Mouse (Mus musculus) megakaryocyte, embryonic 14.5 days (primary cell): Measurements from ENCODE around the gene Chd2.

Experiments used
- FLI1 ChIP-seq: IDR thresholded peaks from 2 replicates; pipeline ENCODE4 v1.6.1; 2012; ENCODE audit warnings: low read length, inconsistent platforms, mixed read lengths
- GATA1 ChIP-seq: IDR thresholded peaks from 3 replicates; pipeline ENCODE4 v1.6.1; 2012; ENCODE audit warnings: mixed read lengths, low read length, inconsistent platforms, borderline replicate concordance

DNA sequence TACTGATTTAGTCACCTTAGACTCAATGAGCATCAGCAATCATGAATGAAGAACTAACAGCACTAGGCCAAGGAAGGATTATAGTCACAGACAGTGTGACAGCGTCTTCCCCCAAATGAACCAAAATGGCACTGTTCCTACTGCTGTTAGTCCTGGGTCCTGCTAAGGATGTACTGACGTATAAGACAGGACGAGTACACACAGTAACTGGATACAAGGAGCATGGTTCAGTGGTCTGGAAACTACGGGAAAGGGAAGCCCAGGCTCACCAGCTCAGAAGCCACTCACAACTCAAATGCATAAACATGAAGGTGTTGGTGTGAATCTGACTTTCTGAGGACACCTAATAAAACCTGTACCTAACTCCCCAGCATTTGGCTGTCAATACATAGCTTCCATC is 27.1 kb downstream of the Chd2 start:
- TF ChIP-seq GATA1 = no peak
- no peak for TF ChIP-seq FLI1
